In the genomic region with DNA sequence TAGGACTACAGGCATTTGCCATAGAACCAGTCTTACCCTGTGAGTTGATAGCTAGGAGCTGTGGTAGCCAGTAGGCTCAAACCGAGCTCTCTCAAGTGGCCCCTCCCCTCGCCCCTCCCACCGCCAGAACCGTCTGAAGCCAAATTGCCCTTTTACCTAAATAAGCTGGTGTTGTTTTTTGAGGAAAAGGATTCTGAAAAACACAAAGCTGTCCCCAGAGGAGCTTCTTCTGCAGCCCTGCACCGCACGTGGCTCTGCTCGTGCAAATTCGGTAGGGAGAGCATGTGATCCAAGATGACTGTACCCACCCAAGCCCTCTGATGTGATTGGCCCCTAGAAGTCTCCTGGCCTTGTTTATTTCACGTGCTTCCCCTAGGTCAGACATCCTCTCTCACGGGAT, we compare ENCODE assay signal across 7 mouse cellular contexts. TPM values are rescaled to one million over a fixed set of nuclear protein-coding genes. Genes with fewer than 3 reads are reported as not detected.
DNase-seq lines count a peak whose midpoint lies in the region; ATAC-seq and TF ChIP-seq lines count a peak whose summit lies in the region.

No protein-coding gene starts in this region.

- H3K9me3 ChIP-seq in ES-E14 (ENCODE audit: control insufficient read depth, insufficient read depth, low read depth, low read length) = no peaks in the 10 kb centered on the region
- no peaks in the 10 kb centered on the region for H3K9me3 ChIP-seq in forebrain, embryonic 10.5 days
- H3K9me3 ChIP-seq in limb, embryonic 10.5 days (replicated peaks) = no peaks in the 10 kb centered on the region
- H3K9me3 ChIP-seq in midbrain, embryonic 10.5 days (replicated peaks) = no peaks in the 10 kb centered on the region
- no peaks in the 10 kb centered on the region for H3K9me3 ChIP-seq in stomach, embryonic 15.5 days

- peaks cover 3 to 20% of the 10 kb centered on the region in 2 experiments for H3K4me1 ChIP-seq in ES-E14 (ENCODE audit: control insufficient read depth in 2 of 2, insufficient read depth in 2 of 2, low read length in 2 of 2, poor library complexity in 1 of 2)
- H3K4me1 ChIP-seq in forebrain, embryonic 10.5 days = peaks cover 59% of the 10 kb centered on the region
- H3K4me1 ChIP-seq in limb, embryonic 10.5 days = peaks cover 52% of the 10 kb centered on the region
- peaks cover 51% of the 10 kb centered on the region for H3K4me1 ChIP-seq in midbrain, embryonic 10.5 days
- H3K4me1 ChIP-seq in stomach, embryonic 15.5 days = peaks cover 14% of the 10 kb centered on the region

- peaks cover 3% of the 10 kb centered on the region; the same call in 1 of the 2 replicates for H3K36me3 ChIP-seq in ES-E14 (ENCODE audit: control insufficient read depth, insufficient read depth, low read length, poor library complexity, severe bottlenecking)
- no peaks in the 10 kb centered on the region for H3K36me3 ChIP-seq in forebrain, embryonic 10.5 days (replicated peaks)
- no peaks in the 10 kb centered on the region for H3K36me3 ChIP-seq in limb, embryonic 10.5 days
- H3K36me3 ChIP-seq in midbrain, embryonic 10.5 days = no peaks in the 10 kb centered on the region
- H3K36me3 ChIP-seq in stomach, embryonic 15.5 days = no peaks in the 10 kb centered on the region

- DNase-seq in ES-E14 (ENCODE audit: low read depth, low spot score) = no peak
- peak; percentile 80 for DNase-seq in adrenal gland, adult 8-10 months
- DNase-seq in forebrain, embryonic 10.5 days (ENCODE audit: extremely low spot score, low spot score) = peak; percentile 47
- peak; percentile 62 for DNase-seq in heart, postnatal 25 days (ENCODE audit: low spot score)
- DNase-seq in limb, embryonic 10.5 days (ENCODE audit: low spot score) = peak; percentile 69
- peak; percentile 52 for DNase-seq in midbrain, embryonic 10.5 days (ENCODE audit: low spot score)

- peak; percentile 32; the same call in 1 of the 2 replicates for ATAC-seq in stomach, embryonic 15.5 days (ENCODE audit: insufficient read depth, low FRiP score, low read depth)

- peak overlapping the region; percentile 77 for H3K9ac ChIP-seq in ES-E14 (ENCODE audit: insufficient read depth, low read depth, low read length, poor library complexity, severe bottlenecking)
- no peak overlapping the region; the same call in 1 of the 2 replicates for H3K9ac ChIP-seq in stomach, embryonic 15.5 days

- 1% methylated on average over 10 of the region's 10 CpGs for WGBS in forebrain, embryonic 10.5 days
- 2% methylated on average over 10 of the region's 10 CpGs for WGBS in limb, embryonic 10.5 days
- 2% methylated on average over 10 of the region's 10 CpGs for WGBS in midbrain, embryonic 10.5 days
- WGBS in stomach, embryonic 15.5 days = 1% methylated on average over 10 of the region's 10 CpGs

- peak overlapping the region; percentile 94 for H3K27ac ChIP-seq in ES-E14 (ENCODE audit: insufficient read depth, low read depth, low read length, poor library complexity, severe bottlenecking)
- H3K27ac ChIP-seq in forebrain, embryonic 10.5 days = peak overlapping the region; percentile 56
- peak overlapping the region; percentile 72 for H3K27ac ChIP-seq in limb, embryonic 10.5 days
- H3K27ac ChIP-seq in midbrain, embryonic 10.5 days (replicated peaks) = 0 out of 2 replicates have a peak overlapping the region, but pooled peaks have one; percentile 9
- peak overlapping the region; percentile 77 for H3K27ac ChIP-seq in stomach, embryonic 15.5 days

- H3K27me3 ChIP-seq in forebrain, embryonic 10.5 days (ENCODE audit: poor library complexity, severe bottlenecking) = peaks cover 37% of the 10 kb centered on the region
- peaks cover 30% of the 10 kb centered on the region for H3K27me3 ChIP-seq in limb, embryonic 10.5 days (ENCODE audit: low read depth, poor library complexity, severe bottlenecking)
- peaks cover 53% of the 10 kb centered on the region for H3K27me3 ChIP-seq in midbrain, embryonic 10.5 days (ENCODE audit: low read depth, poor library complexity, severe bottlenecking)
- H3K27me3 ChIP-seq in stomach, embryonic 15.5 days (replicated peaks) = no peaks in the 10 kb centered on the region

- peak overlapping the region; percentile 79 to 84 for H3K4me3 ChIP-seq in ES-E14 (ENCODE audit: insufficient read depth in 1 of 2, low read depth in 1 of 2, low read length in 2 of 2, poor library complexity in 1 of 2, severe bottlenecking in 1 of 2)
- peak overlapping the region; percentile 56 for H3K4me3 ChIP-seq in forebrain, embryonic 10.5 days
- peak overlapping the region; percentile 49 for H3K4me3 ChIP-seq in limb, embryonic 10.5 days
- H3K4me3 ChIP-seq in midbrain, embryonic 10.5 days = peak overlapping the region; percentile 34
- peak overlapping the region; percentile 48 for H3K4me3 ChIP-seq in stomach, embryonic 15.5 days (replicated peaks)

- intact Hi-C loops in heart, postnatal 25 days (cut with DNase I) = no loop called here

- H3K4me2 ChIP-seq in stomach, embryonic 15.5 days = peak overlapping the region; percentile 82

- in situ Hi-C loops in ES-E14 (cut with MboI; ENCODE audit: low sequenced_read_pairs in 2 of 2, unreplicated experiment in 2 of 2) = no loop called here

TF ChIP-seq in ES-E14, 5 proteins besides CTCF, POLR2A, EP300 and RAD21:
- TF ChIP-seq ZC3H11A (IDR thresholded peaks at IDR 0.05; ENCODE audit: borderline replicate concordance, low read depth, low read length) = no peak
- TF ChIP-seq CHD2 (IDR thresholded peaks at IDR 0.05; ENCODE audit: low read depth, low read length) = peak; percentile 54; the same call in 1 of the 2 replicates
- TF ChIP-seq ZNF384 (IDR thresholded peaks at IDR 0.05; ENCODE audit: low read depth, low read length) = no peak
- TF ChIP-seq MAFK (IDR thresholded peaks at IDR 0.05; ENCODE audit: insufficient read depth, low read depth, low read length) = no peak
- no peak for TF ChIP-seq HCFC1 (IDR thresholded peaks at IDR 0.05; ENCODE audit: borderline replicate concordance, insufficient read depth, low read length)

RNA-seq across cellular contexts. Expression of a gene that starts 1.9 kb away (rescaled TPM):
- 17.8 and 35.8 TPM in 2 replicates for total RNA-seq in ES-E14 (2012; rRNA removed)
- 10 to 100 TPM; 25.4 to 67.6 (median 45.9) TPM for total RNA-seq in adrenal gland, adult 8-10 months (2022)
- 7.3 and 8.3 TPM in 2 replicates for polyA plus RNA-seq in forebrain, embryonic 10.5 days (2016; fragmentation: Nextera tagmentation; extraction: Ambion mirVana)
- 10 to 100 TPM in 1 of 2 experiments, 1 to 10 TPM in 1; 9.3 to 10.9 TPM for total RNA-seq in heart, postnatal 25 days (2021)
- 4.9 and 6.5 TPM in 2 replicates for polyA plus RNA-seq in limb, embryonic 10.5 days (2016; fragmentation: Nextera tagmentation; extraction: Ambion mirVana)
- 7.6 and 8.3 TPM in 2 replicates for polyA plus RNA-seq in midbrain, embryonic 10.5 days (2016; fragmentation: Nextera tagmentation; extraction: Ambion mirVana)
- 54.8 and 58.7 TPM in 2 replicates for polyA plus RNA-seq in stomach, embryonic 15.5 days (2015; fragmentation: Nextera tagmentation; extraction: Ambion mirVana)

RNA-seq across cellular contexts. Expression of a gene that starts 13.0 kb away (rescaled TPM):
- total RNA-seq in ES-E14 (2012; rRNA removed) = not detected in 2 replicates
- total RNA-seq in adrenal gland, adult 8-10 months (2022) = not detected
- polyA plus RNA-seq in forebrain, embryonic 10.5 days (2016; fragmentation: Nextera tagmentation; extraction: Ambion mirVana) = not detected in 2 replicates
- not detected for total RNA-seq in heart, postnatal 25 days (2021)
- polyA plus RNA-seq in limb, embryonic 10.5 days (2016; fragmentation: Nextera tagmentation; extraction: Ambion mirVana) = not detected in 2 replicates
- polyA plus RNA-seq in midbrain, embryonic 10.5 days (2016; fragmentation: Nextera tagmentation; extraction: Ambion mirVana) = not detected in 2 replicates
- not detected in 2 replicates for polyA plus RNA-seq in stomach, embryonic 15.5 days (2015; fragmentation: Nextera tagmentation; extraction: Ambion mirVana)

RNA-seq across cellular contexts. Expression of a gene that starts 24.7 kb away (rescaled TPM):
- 1,434 and 2,185 TPM in 2 replicates for total RNA-seq in ES-E14 (2012; rRNA removed)
- total RNA-seq in adrenal gland, adult 8-10 months (2022) = 100 to 1,000 TPM; 253 to 280 (median 275) TPM
- polyA plus RNA-seq in forebrain, embryonic 10.5 days (2016; fragmentation: Nextera tagmentation; extraction: Ambion mirVana) = 3,631 and 3,763 TPM in 2 replicates
- 100 to 1,000 TPM; 202 to 203 TPM for total RNA-seq in heart, postnatal 25 days (2021)
- 3,225 and 4,131 TPM in 2 replicates for polyA plus RNA-seq in limb, embryonic 10.5 days (2016; fragmentation: Nextera tagmentation; extraction: Ambion mirVana)
- polyA plus RNA-seq in midbrain, embryonic 10.5 days (2016; fragmentation: Nextera tagmentation; extraction: Ambion mirVana) = 2,515 and 3,289 TPM in 2 replicates
- 1,866 and 1,981 TPM in 2 replicates for polyA plus RNA-seq in stomach, embryonic 15.5 days (2015; fragmentation: Nextera tagmentation; extraction: Ambion mirVana)

RNA-seq across cellular contexts. Expression of a gene that starts 36.9 kb away (rescaled TPM):
- 5.8 and 10.7 TPM in 2 replicates for total RNA-seq in ES-E14 (2012; rRNA removed)
- 10 to 100 TPM; 49.4 to 80.4 (median 66.3) TPM for total RNA-seq in adrenal gland, adult 8-10 months (2022)
- polyA plus RNA-seq in forebrain, embryonic 10.5 days (2016; fragmentation: Nextera tagmentation; extraction: Ambion mirVana) = 3.8 and 4.4 TPM in 2 replicates
- total RNA-seq in heart, postnatal 25 days (2021) = 10 to 100 TPM; 12.2 to 13.4 TPM
- 1.7 and 3.8 TPM in 2 replicates for polyA plus RNA-seq in limb, embryonic 10.5 days (2016; fragmentation: Nextera tagmentation; extraction: Ambion mirVana)
- polyA plus RNA-seq in midbrain, embryonic 10.5 days (2016; fragmentation: Nextera tagmentation; extraction: Ambion mirVana) = 3.0 and 4.7 TPM in 2 replicates
- polyA plus RNA-seq in stomach, embryonic 15.5 days (2015; fragmentation: Nextera tagmentation; extraction: Ambion mirVana) = 17.9 and 21.3 TPM in 2 replicates

RNA-seq across cellular contexts. Expression of a gene that starts 54.1 kb away (rescaled TPM):
- total RNA-seq in ES-E14 (2012; rRNA removed) = 3.4 and 4.4 TPM in 2 replicates
- total RNA-seq in adrenal gland, adult 8-10 months (2022) = 10 to 100 TPM; 28.7 to 37.8 (median 34.4) TPM
- polyA plus RNA-seq in forebrain, embryonic 10.5 days (2016; fragmentation: Nextera tagmentation; extraction: Ambion mirVana) = 1.1 and 1.9 TPM in 2 replicates
- 1 to 10 TPM; 3.1 to 3.3 TPM for total RNA-seq in heart, postnatal 25 days (2021)
- 2.7 and 4.2 TPM in 2 replicates for polyA plus RNA-seq in limb, embryonic 10.5 days (2016; fragmentation: Nextera tagmentation; extraction: Ambion mirVana)
- 0.97 and 1.00 TPM in 2 replicates for polyA plus RNA-seq in midbrain, embryonic 10.5 days (2016; fragmentation: Nextera tagmentation; extraction: Ambion mirVana)
- polyA plus RNA-seq in stomach, embryonic 15.5 days (2015; fragmentation: Nextera tagmentation; extraction: Ambion mirVana) = 42.1 and 43.5 TPM in 2 replicates

Comparison
In these comparisons a context has a peak if more than half of its experiments do, and no peak if none do; other contexts are left out.
1. H3K27ac ChIP-seq: peak in every context shown above with its lines; median percentile 94 in ES-E14; 77 in stomach, embryonic 15.5 days; 72 in limb, embryonic 10.5 days; 56 in forebrain, embryonic 10.5 days; 9 in midbrain, embryonic 10.5 days.